Mouse (Mus musculus): ENCODE data around the gene Cecr2. TPM values are rescaled to one million over a fixed set of nuclear protein-coding genes. Genes with fewer than 3 reads are reported as not detected.
A peak's percentile ranks its signal among the peaks of the same experiment; 100 is the strongest.

The Cecr2 gene
- polyA plus RNA-seq (2015; fragmentation: Nextera tagmentation; extraction: Ambion mirVana), result 2.1 and 3.2 TPM in 2 replicates

DNA sequence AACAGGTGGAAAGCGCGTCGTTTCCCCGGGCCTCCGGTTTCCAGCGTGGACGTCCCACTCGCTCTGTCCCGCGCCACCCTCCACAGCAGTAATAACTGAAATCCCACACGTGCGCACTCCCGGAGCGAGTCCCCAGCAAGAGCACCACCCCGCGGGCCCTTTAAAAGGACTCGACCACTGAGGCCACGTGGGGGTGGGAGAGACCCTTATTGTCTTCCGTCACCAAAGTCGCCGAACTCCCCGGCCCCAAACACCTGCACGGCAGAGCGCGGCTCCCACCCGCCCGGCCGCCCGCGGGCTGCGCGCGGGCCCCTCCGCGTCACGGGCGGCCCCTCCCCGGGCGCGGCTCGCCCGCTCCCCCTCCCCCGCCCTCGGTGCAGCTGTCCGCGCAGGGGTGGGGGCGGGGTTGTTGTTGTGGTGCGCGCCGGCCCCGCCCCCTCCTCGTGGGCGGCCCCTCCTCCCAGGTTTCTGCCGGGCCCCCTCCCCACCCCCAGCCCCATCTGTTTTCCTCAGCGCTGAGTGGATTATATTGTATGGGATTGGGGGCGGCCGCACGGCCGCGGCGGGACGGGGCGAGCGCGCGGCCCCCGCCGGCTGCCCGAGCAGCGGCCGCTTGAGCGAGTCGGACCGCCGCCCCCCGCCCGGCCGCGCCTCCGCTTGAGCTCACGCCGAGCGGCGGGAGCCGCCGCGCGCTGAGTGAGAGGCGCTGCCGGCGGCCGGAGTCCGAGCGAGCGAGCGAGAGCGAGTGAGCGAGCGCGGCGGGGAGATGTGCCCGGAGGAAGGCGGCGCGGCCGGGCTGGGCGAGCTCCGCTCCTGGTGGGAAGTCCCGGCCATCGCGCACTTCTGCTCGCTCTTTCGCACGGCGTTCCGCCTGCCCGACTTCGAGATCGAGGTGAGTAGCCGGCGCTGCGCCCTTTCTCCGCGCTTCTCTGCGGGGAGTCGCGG, at the start of gene Cecr2:
Gene Cecr2, plus strand, starts transcription at position 554 of the 945 bp plus-strand sequence.
- ATAC-seq (ENCODE audit: borderline replicate concordance, extremely low read depth, low FRiP score, low TSS enrichment), result peak; percentile 88
- Histone ChIP-seq H3K9me3 (no peaks in the 10 kb centered on the region), H3K9ac (peak within 1 kb of the TSS; percentile 64), H3K36me3 (no peaks in the 10 kb centered on the region), H3K27ac (peak within 1 kb of the TSS; percentile 95), H3K4me2 (peak within 1 kb of the TSS; percentile 96), H3K4me3 (peak within 1 kb of the TSS; percentile 64), H3K27me3 (0 out of 2 replicates have a peak, but pooled peaks cover 5% of the 10 kb centered on the region), H3K4me1 (peaks cover 4% of the 10 kb centered on the region)
- under 1% methylated on average over 103 of the region's 127 CpGs for WGBS

DNA sequence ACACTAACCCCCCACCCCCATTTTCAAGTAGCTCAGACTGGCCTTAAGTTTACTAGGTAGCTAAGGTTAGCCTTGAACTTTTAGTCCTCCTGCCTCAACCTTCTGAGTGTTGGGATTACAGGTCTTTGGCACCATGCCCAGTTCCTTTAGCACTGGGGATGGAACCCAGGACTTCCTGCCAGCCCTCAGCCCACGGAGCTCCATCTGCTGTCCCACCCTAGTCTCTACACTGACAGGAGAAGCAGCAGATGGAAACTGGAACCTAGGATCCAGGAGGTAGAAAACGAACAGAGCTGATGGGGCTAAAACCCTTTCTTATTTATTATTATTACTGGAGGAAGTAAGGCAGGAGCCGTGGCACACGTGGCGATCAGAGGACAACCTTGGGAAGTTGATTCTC, 48.6 kb upstream of the Cecr2 start:
- H3K36me3 ChIP-seq, result no peaks in the 10 kb centered on the region
- no peaks in the 10 kb centered on the region for H3K9me3 ChIP-seq
- H3K9ac ChIP-seq, result no peak overlapping the region
- no peaks in the 10 kb centered on the region for H3K4me1 ChIP-seq
- WGBS, result 66% methylated on average over 5 of the region's 5 CpGs
- no peak overlapping the region for H3K4me3 ChIP-seq
- no peak overlapping the region for H3K27ac ChIP-seq
- no peaks in the 10 kb centered on the region for H3K27me3 ChIP-seq
- no peak for ATAC-seq (ENCODE audit: borderline replicate concordance, extremely low read depth, low FRiP score, low TSS enrichment)
- H3K4me2 ChIP-seq, result no peak overlapping the region

DNA sequence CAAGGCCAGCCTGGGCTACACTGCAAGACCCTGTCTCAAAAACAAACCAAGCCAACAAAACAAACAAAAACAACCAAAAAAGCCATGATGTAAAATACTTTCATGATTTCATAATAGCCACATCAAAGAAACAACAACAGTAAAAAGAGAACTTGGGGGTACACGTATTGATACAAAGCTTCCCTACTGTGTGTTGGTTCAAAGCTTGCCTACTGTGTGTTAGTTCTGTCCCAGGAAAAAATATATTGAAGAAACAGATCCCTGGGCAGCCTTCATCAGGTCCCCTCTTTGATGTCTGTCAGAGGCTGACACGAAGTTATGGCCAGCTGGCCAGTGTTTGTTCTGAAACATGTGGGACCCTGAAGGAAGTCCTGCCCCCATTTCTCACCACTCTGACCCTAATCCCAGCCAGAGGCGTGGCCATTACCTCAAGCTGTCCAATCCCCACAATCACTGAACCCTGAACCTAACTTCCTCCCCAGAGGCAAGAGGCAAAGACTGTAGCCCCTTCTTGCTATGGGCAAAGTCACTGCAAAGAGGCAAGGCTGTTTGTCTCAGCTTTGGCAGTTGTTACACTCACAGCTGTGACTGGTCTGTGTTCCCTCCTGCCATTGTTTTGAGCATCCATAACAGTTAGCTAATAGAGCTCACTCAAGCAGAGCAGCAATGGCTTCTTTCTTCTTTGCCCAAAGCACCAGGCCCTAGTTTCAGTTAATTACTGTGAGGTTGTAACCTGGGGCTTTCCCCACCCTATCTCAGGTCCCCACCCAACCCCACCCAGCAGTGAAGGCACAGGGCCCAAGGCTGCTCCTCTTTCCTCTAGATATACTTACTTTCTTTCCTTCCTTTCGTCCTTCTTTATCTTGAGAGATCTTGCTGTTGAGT, 47.4 kb upstream of the Cecr2 start:
- Histone ChIP-seq H3K4me1 (no peaks in the 10 kb centered on the region), H3K27me3 (no peaks in the 10 kb centered on the region), H3K36me3 (no peaks in the 10 kb centered on the region), H3K4me3 (no peak overlapping the region), H3K27ac (no peak overlapping the region), H3K4me2 (no peak overlapping the region), H3K9ac (no peak overlapping the region), H3K9me3 (no peaks in the 10 kb centered on the region)
- no peak for ATAC-seq (ENCODE audit: borderline replicate concordance, extremely low read depth, low FRiP score, low TSS enrichment)
- WGBS, result 61% methylated on average over 4 of the region's 4 CpGs

GRCm38 (mm10) chr6:120620193-120620592, 46.0 kb upstream of the Cecr2 start:
- 72% methylated on average over 3 of the region's 3 CpGs for WGBS
- Histone ChIP-seq H3K9me3 (no peaks in the 10 kb centered on the region), H3K4me2 (no peak overlapping the region), H3K4me1 (no peaks in the 10 kb centered on the region), H3K27me3 (no peaks in the 10 kb centered on the region), H3K27ac (no peak overlapping the region), H3K36me3 (no peaks in the 10 kb centered on the region), H3K4me3 (no peak overlapping the region), H3K9ac (no peak overlapping the region)
- ATAC-seq (ENCODE audit: borderline replicate concordance, extremely low read depth, low FRiP score, low TSS enrichment), result no peak

DNA sequence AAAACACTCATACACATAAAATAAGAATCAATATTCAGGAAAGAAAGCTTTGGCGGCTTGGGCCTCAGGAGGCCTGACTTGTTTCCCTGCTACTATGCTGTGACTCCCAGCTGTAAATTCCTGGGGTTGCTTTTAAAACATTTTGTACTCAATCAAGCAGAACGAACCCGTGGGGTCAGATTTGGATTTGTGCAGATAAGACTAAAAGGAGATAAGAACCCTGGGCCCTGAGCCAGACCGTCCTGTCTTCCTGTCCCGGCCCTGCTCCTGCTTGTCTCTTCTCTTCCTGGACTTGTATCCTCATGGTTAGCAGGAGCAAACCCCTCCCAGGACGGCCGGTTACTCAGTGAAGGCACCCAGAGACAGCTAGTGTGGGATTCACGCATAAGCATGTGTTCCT, 41.1 kb upstream of the Cecr2 start:
- H3K4me3 ChIP-seq, result no peak overlapping the region
- H3K27ac ChIP-seq, result no peak overlapping the region
- H3K36me3 ChIP-seq, result no peaks in the 10 kb centered on the region
- no peak for ATAC-seq (ENCODE audit: borderline replicate concordance, extremely low read depth, low FRiP score, low TSS enrichment)
- no peaks in the 10 kb centered on the region for H3K4me1 ChIP-seq
- 25% methylated on average over 8 of the region's 8 CpGs for WGBS
- no peaks in the 10 kb centered on the region for H3K9me3 ChIP-seq
- H3K4me2 ChIP-seq, result no peak overlapping the region
- no peak overlapping the region for H3K9ac ChIP-seq
- H3K27me3 ChIP-seq, result no peaks in the 10 kb centered on the region

GRCm38 (mm10) chr6:120627096-120627495, 39.1 kb upstream of the Cecr2 start:
- Histone ChIP-seq H3K9ac (no peak overlapping the region), H3K4me2 (no peak overlapping the region), H3K4me3 (no peak overlapping the region), H3K36me3 (no peaks in the 10 kb centered on the region), H3K9me3 (no peaks in the 10 kb centered on the region), H3K27me3 (no peaks in the 10 kb centered on the region), H3K27ac (no peak overlapping the region), H3K4me1 (no peaks in the 10 kb centered on the region)
- ATAC-seq (ENCODE audit: borderline replicate concordance, extremely low read depth, low FRiP score, low TSS enrichment), result no peak
- 30% methylated on average over 2 of the region's 2 CpGs for WGBS

DNA sequence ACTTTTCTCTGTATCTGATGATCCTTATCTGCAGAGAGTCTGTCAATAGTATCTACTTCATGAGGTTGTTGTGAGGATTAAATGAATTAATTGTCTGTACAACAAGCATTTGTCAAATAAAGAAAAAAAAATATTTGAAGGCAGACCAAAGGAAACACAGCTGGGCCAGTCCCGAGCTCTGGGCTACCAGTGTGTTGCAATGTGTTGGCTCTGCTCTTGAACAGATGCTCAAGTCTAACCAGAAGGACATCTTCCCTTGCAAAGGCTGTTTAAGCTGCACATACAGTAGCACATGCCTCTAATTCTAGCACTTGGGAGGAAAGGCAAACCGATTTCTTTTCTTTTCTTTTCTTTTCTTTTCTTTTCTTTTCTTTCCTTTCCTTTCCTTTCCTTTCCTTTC, 37.2 kb upstream of the Cecr2 start:
- no peak overlapping the region for H3K4me3 ChIP-seq
- H3K9ac ChIP-seq, result no peak overlapping the region
- 40% methylated on average over 2 of the region's 2 CpGs for WGBS
- H3K27ac ChIP-seq, result no peak overlapping the region
- no peaks in the 10 kb centered on the region for H3K4me1 ChIP-seq
- no peaks in the 10 kb centered on the region for H3K9me3 ChIP-seq
- H3K4me2 ChIP-seq, result no peak overlapping the region
- ATAC-seq (ENCODE audit: borderline replicate concordance, extremely low read depth, low FRiP score, low TSS enrichment), result no peak
- no peaks in the 10 kb centered on the region for H3K36me3 ChIP-seq
- H3K27me3 ChIP-seq, result no peaks in the 10 kb centered on the region

DNA sequence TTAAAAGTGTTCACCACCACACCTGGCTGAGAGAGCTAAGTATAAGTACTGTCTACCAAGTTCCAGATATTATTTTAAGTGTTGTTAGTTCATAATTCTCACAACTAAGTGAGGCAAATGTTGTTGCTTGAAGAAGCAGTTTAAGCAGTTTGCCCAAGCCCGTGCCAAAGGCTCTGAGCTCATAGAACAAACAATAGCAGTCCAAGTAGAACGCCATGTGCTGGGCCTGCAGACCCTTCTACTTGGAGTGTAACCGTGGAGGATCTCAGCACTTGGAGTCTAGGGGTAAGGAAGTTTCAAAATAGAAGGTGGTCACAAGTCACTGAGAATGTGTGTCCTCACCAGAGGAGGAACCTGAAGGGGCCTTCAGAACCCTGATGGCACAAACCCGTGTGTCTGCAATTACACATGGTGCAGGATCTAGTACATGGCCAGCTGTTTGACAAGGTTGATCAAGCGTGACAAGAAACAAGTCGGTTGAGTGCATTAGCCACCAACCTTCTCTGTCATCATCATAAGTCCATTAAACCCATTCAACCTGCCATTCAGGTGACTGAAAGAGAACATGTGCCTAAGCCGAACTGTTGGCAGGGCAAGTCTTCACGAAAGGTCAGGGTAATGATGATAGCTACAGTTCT, 30.7 kb upstream of the Cecr2 start:
- Histone ChIP-seq H3K27ac (no peak overlapping the region), H3K9ac (no peak overlapping the region), H3K27me3 (no peaks in the 10 kb centered on the region), H3K4me2 (no peak overlapping the region), H3K4me1 (no peaks in the 10 kb centered on the region), H3K9me3 (no peaks in the 10 kb centered on the region), H3K36me3 (no peaks in the 10 kb centered on the region), H3K4me3 (no peak overlapping the region)
- ATAC-seq (ENCODE audit: borderline replicate concordance, extremely low read depth, low FRiP score, low TSS enrichment), result no peak
- WGBS, result 70% methylated on average over 8 of the region's 8 CpGs

DNA sequence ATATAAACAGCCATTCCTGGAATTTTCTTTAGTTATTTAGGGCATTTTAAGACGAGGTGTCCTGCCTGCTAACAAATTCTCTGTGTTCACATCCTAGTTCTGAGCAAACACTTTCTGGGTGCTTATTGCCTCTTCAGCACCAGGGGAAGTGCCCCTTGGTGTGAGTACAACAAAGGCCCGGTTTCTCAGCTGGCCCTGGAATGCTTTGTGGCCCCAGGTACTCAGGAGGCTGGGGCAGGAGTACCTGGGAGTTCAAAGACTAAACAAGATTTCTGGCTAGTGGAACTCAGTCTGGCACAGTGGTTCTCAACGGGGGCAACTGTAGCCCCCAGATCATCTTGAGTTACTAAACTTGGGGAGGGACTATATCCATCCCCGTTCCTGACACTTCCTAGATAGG, 26.6 kb upstream of the Cecr2 start:
- H3K4me3 ChIP-seq, result no peak overlapping the region
- H3K4me2 ChIP-seq, result no peak overlapping the region
- peak overlapping the region; percentile 83 for H3K27ac ChIP-seq
- H3K4me1 ChIP-seq, result no peaks in the 10 kb centered on the region
- peak; percentile 81 for ATAC-seq (ENCODE audit: borderline replicate concordance, extremely low read depth, low FRiP score, low TSS enrichment)
- H3K36me3 ChIP-seq, result no peaks in the 10 kb centered on the region
- WGBS, result 20% methylated on average over 4 of the region's 4 CpGs
- H3K9me3 ChIP-seq, result no peaks in the 10 kb centered on the region
- H3K27me3 ChIP-seq, result no peaks in the 10 kb centered on the region
- no peak overlapping the region for H3K9ac ChIP-seq

GRCm38 (mm10) chr6:120641866-120642378, 24.2 kb upstream of the Cecr2 start:
- no peak overlapping the region for H3K4me2 ChIP-seq
- ATAC-seq (ENCODE audit: borderline replicate concordance, extremely low read depth, low FRiP score, low TSS enrichment), result no peak
- no peaks in the 10 kb centered on the region for H3K9me3 ChIP-seq
- no peaks in the 10 kb centered on the region for H3K36me3 ChIP-seq
- WGBS, result 80% methylated on average over 11 of the region's 11 CpGs
- no peak overlapping the region for H3K4me3 ChIP-seq
- no peaks in the 10 kb centered on the region for H3K4me1 ChIP-seq
- H3K9ac ChIP-seq, result no peak overlapping the region
- no peaks in the 10 kb centered on the region for H3K27me3 ChIP-seq
- no peak overlapping the region for H3K27ac ChIP-seq

- H3K27me3 ChIP-seq, result no peaks in the 10 kb centered on the region
- no peak overlapping the region for H3K4me3 ChIP-seq
- 69% methylated on average over 7 of the region's 7 CpGs for WGBS
- 0 out of 2 replicates have a peak, but pooled peaks cover 5% of the 10 kb centered on the region for H3K4me1 ChIP-seq
- no peaks in the 10 kb centered on the region for H3K9me3 ChIP-seq
- H3K27ac ChIP-seq, result no peak overlapping the region
- no peak overlapping the region for H3K9ac ChIP-seq
- H3K36me3 ChIP-seq, result no peaks in the 10 kb centered on the region
- H3K4me2 ChIP-seq, result no peak overlapping the region
- no peak for ATAC-seq (ENCODE audit: borderline replicate concordance, extremely low read depth, low FRiP score, low TSS enrichment)
These were observed 22.4 kb upstream of the Cecr2 start for GRCm38 (mm10) chr6:120643776-120644175.

Measured in lung, embryonic 15.5 days (tissue).